Mouse (Mus musculus) ES-E14 (cell line): ENCODE results near the gene Mymx.

Experiments used
- ZC3H11A ChIP-seq: IDR thresholded peaks from 2 replicates; pipeline ENCODE4 v1.6.1; 2012; ENCODE audit warnings: low read depth, mild to moderate bottlenecking, inconsistent platforms, low read length, borderline replicate concordance
- ZNF384 ChIP-seq: IDR thresholded peaks from 2 replicates; pipeline ENCODE4 v1.6.1; 2012; ENCODE audit warnings: low read depth, low read length, inconsistent platforms

GRCm38 (mm10) chr17:45601325-45601724 lies 577 bp downstream of the Mymx start:
- TF ChIP-seq ZNF384 (no peak), ZC3H11A (no peak)
